Mouse (Mus musculus) granulocyte monocyte progenitor cell, adult 5-6 weeks (primary cell): ENCODE measurements around the gene Usp5. TPM values are rescaled to one million over a fixed set of nuclear protein-coding genes. Genes with fewer than 3 reads are reported as not detected.

Experiments used
- ATAC-seq: replicated peaks from 2 replicates; pipeline ENCODE4 v1.8.0; 2016; ENCODE audit warnings: mild to moderate bottlenecking, moderate TSS enrichment, inconsistent platforms; ENCODE audit not compliant: poor library complexity, severe bottlenecking
- total RNA-seq, 2 experiments: library from RNA; stranded (forward) in 1 of 2; stranded (reverse) in 1 of 2; fragments of 200-712, 200-1000 nt in 1 of 2; fragments of >200 nt in 1 of 2; fragmentation: Nextera tagmentation in 1 of 2; gene quantifications; 2 replicates each; pipeline ENCODE4 v1.2.3; 2014 to 2017

The Usp5 gene
- total RNA-seq, 2 experiments from 2014 or later, result 89.4 to 98.6 TPM

DNA sequence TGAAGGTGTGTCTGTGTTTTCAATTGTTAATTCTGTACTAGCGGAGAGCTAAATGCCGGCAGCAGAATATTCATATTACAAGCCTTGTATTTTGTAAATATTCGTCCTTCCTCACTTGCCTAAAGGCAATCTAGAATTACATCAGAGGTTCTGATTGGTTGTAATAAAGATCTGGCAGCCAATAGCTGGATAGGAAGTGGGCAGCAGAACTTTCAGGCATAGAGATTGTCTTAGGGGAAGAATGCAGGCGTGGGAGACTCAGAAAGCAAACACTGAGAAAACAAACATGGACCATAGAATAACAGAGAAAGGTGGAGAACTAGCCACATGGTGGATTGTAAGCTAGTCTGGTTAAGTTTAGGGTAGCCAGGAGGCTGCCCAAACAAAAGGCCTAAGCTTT, 39.2 kb downstream of the Usp5 start:
- 0 out of 2 replicates have a peak, but pooled peaks have one; percentile 28 for ATAC-seq

DNA sequence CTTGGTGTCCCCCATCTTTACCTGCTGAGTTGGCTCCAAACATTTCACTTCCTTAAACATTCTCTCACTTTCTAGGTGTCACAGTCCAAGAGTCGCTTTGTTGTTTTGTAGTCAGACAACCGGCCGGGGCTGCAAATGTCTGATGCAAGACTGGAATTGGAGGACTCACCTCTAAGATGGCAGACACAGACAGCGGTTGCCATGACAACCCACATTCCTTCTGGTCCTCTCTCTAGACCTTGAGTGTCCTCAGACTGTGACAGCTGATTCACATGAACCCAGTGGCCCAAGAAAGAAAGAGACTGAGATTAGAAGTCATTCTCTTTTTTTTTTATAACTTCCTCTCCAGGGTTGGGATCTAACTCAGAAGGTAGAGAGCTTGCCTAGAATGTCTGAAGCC, 39.8 kb downstream of the Usp5 start:
- ATAC-seq, result no peak

DNA sequence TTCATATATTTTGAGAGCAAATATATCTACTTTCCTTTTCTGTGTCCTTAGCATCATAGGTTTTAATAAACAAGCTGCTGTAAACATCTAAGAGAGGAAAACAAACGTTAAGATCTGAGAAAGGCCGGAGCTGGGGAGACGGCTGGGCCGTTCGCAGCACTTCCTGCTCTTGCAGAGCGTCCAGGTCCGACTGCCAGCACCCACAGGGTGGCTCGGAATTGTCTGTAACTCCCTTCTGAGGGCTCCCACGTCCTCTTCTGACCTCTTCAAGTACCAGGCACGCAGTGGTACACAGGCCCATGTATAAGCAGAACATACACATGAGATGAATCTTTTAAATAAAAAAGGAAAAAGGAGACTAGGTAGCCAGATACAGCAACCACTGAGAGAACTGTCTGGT, 41.6 kb downstream of the Usp5 start:
- ATAC-seq, result no peak

DNA sequence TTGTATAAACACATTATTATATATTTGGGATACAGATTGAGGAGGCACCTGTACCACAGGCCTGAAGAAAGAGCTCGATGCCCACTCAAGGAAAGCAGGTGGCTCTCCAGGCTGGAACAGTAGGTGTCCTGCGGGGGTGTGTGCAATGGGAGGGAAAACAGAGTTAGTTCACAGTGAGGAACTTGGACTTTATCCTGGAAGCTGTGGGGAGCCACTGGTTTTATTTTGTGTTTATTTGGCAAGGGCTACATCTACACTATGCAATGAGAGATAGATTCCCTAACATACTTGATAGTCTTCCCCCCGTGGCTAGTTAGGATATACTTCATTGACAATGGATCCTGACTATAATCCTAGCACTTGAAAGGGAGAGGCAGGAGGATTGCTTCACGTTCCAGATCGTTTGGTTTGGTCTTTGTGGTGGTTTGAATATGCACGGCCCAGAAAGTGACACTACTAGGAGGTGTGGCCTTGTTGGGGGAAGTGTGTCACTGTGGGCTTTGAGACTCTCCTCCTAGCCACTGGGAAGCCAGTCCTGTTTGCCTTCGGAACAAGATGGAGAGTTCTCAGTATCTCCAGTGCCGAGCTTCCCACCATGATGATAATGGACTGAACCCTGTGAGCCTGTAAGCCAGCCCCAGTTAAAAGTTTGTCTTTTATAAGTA, 42.4 kb downstream of the Usp5 start:
- ATAC-seq, result peak; percentile 90

DNA sequence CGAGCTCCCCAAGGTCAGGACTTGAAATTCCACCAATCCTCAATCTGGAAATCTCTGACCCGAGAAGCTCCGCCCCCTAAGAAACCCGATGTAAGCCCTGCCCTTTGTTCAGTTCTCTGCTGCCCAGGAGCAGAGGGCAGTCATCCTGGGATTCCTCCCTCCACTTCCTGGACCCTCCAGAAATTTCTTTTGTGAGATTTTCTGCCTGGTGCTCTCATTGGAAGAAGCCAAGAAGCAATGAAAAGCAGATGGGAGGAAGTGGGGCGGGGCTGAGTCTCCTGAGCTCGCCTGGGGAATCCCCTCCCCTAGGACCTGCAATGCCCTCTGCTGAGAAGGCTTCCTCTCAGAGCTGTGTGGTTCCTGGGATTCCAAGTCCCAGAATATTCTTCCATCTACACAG, 46.8 kb downstream of the Usp5 start:
- ATAC-seq, result peak; percentile 46

DNA sequence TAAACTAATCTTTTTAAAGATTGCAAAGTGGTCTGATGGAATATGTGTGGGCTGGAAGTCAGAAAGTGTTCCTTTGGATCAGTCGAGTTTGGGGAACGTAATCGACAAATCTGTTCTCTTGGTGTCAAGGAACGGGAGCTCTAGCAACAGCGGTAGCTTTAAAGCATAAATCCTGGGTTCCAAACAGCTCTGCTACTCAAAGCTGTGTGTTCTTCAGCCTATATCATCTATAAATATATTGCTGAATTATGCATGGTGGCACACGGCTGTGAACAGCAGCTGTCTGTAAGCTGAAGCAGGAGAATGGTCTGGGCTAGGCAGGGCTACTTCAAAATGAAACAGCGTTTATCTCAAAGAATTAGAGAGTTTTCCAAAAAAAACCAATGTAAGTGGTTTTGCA, 48.4 kb downstream of the Usp5 start:
- no peak for ATAC-seq

DNA sequence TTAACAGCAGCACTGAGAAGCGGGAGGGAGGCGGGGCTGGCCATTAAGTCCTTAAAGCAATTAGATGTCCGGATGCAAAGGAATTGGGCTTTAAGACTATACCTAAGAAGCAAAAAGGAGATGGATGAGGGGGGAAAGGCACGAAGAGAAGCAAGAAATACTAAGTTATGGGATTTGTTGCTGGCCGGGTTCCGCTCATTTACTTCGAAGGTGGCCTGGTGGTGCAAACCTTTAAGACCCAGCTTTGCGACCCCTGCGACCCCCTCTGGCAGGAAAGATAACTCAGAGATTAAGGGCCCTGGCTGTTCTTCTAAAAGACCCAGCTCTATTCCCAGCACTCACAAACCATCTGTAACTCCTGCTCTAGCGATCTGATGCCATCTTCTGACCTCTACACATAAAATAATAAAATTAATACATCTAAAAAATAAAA, 49.3 kb downstream of the Usp5 start:
- no peak for ATAC-seq

DNA sequence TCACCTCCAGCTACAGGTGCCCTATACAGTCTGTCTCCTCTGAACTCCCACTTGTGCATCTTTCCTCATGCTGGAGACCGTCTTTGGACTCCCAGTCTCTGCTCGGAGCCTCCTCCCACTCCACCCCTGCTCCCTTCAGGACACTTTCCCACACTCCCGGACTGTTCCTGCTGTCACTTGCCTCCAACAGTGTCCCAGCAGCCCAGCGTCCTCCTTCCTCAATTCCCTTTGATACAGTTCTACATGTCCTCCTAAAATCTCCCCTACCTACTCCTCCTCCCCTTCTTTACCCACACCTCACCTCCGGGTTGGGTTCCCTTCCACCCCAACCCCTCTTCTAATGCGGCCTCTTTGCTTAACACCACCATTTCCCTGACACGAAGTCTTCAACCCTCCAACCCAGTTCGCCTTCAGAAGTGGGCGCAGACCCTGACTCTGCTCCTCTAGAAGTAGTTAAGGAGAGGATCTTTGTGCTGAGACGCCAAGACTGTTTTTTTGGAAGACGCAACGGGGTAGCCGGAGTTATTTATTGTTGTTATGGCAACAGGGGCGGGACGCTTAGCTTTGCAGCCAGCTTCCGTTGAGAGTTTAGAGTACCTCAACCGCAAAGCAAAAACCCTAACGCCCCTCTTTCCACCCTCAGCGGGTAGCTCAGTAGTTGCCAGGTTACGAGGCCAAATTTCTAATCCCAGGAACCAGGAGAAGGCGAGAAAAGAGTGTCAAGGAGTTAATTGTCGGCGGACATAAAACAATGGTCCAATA, 49.9 kb downstream of the Usp5 start, which contains the start of gene Lrrc23:
Lrrc23 (minus strand) TSS at position 506 of the 762 bp plus-strand sequence.
- peak; percentile 79 for ATAC-seq

DNA sequence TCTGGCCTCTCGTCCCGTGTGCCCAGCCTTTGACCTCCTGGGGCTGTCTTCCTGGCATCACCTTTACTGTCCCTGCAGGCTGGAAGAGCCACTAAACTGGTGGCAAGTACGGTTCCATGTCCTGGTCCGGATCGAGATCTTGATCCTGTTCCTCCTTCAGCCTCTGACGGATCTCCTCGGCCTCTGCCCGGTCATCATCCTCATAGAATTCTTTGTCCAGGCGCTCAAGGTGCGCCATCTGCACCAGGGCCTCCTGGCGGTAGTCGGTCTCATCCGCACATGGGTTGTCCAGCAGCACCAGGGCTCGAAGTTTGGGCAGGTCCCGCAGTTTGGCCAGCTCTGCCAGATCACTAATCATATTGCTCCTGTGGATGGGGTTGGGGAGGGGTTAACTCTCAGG, 58.8 kb downstream of the Usp5 start:
- no peak for ATAC-seq

DNA sequence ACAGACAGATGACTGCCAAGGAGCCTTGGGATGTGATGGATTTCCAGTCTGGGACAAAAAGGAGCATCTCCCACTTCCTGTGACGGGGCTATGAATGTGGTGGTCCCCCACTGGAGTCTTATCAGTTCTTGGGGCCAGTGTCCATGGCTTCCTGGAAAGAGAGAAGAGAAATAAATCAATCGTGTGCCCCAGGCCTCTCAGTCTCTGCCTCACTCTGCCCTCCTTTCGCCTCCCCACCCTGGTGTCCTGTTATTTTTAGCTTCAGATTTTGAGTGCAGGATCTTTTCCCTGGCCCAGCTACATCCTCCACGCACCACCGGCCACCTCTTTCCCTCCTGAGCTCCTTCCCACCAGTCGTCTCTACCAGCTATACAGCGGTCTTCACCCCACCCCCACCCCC, 59.3 kb downstream of the Usp5 start:
- ATAC-seq, result no peak

DNA sequence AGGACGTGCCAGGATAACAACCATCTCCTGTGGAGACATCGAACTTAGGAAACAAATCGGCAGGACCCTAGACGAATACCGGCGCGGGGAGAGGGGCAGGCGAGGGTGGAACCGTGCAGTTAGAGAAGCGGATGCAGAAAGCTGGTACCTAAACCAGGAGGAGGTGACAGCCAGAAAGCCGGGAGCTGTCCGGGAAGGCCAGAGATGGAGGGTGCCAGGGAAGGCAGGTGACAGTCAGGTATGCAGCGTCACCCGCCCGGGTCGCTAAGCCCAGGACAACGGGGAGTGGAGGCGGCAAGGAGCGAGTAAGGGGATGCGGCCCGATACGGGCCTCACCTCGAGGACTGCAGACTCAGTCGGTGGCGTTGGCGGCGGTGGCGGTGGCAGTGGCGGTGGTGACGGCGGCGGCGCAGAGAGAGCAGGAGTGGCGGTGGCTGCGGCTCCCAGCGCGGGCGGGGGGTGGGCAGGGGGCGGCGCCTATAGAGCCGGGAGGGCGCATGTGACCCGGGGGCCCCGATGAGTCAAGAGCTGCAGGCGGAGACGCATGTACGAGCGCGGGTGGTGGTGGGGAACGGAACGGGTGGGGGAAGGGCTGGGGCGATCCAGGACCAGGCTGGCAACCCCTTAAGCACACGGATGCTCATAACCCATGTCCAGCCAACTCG, 60.1 kb downstream of the Usp5 start, which contains the start of gene Eno2:
Eno2 (minus strand) TSS at position 573 of the 665 bp plus-strand sequence.
- peak; percentile 74 for ATAC-seq

DNA sequence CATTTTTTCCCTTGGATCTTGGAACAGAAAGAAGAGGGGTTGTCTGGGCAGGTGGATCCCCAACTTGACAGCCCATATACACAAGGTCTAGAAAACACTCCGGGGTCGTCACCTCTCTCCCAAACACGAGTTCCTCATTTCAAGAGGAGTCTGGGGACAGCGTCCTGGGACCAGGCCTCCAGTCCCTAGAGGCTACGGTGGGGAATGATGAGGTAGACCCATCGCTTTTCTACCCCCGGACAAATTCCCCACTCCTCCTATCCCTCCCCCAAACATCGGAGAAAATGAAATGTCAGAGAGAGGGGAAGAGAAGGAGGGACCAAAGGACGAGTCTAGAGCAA, 60.6 kb downstream of the Usp5 start:
- ATAC-seq, result peak; percentile 50

DNA sequence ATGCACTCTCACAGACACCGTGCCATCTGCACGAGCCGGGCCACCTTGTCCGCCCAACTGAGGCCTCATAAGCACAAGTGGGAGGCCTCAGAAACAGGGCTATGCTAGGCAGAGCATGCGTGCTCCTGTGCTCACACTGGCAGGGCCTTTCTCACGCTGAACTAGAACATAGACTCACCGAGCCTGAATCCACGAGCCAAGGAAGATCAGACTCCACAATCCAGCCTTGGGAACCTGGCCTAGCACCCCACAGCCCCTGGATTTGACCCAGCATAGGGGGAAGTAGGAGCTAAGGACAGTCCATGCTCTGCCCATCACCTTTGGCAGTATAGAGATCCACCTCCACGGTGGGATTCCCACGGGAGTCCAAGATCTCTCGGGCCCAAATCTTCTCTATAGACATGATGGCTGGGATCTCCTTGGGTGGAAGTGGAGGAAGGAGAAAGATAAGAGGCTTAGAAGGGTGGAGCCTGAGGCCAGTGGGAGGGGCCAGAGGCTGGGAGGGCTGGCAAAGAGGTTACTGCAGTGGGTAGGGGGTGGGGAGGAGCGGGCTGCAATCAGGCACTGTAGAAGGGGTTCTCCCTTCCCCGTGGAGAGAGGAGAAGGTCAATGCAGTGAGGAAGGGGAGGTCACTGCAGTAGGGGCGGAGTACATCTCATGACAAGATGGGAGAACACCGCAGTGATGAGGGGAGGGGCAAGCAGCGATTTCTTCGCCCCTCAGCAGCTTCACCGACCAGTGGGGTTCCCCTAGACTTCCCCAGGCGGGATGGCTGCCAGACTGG, 61.2 kb downstream of the Usp5 start:
- peak; percentile 28 for ATAC-seq

DNA sequence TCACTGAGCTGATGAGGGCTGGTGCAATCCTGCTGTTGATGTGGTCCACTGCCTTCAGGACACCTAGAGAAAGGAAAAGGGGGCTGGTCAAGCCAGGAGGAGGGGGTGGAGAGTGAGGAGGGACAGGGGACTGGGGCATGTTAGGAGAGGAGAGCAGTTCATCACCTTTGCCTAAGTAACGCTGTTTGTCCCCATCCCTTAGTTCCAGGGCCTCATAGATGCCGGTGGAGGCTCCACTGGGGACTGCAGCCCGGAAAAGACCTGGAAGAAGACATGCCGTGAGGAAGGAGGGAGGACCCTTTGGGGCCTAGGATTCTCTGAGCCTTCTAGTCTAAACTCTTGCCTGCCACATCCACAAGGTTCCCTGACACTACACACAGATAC, 61.8 kb downstream of the Usp5 start:
- no peak for ATAC-seq

DNA sequence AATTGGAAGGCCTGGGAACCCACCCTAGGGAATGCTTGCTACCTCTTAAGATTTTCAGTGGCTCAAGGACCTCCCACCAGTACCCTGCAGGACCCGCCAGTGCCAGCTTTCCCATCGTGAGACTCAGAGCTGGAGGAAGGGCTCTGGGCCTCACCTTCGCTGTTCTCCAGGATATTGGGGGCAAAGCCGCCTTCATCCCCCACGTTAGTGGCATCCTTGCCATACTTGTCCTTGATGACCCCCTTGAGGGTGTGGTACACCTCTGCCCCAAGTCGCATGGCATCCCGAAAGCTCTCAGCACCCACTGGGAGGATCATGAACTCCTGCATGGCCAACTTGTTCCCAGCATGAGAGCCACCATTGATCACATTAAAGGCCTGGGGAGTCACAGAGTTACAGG, 63.3 kb downstream of the Usp5 start:
- no peak for ATAC-seq

Other genes with a start within 250 kb of the Usp5 start
- not detected in 2 replicates for gene C1s2, start 193.4 kb downstream of the Usp5 start, total RNA-seq (2014; fragmentation: Nextera tagmentation)
- not detected in 2 replicates for gene C1s2, start 193.4 kb downstream of the Usp5 start, total RNA-seq (2017)
- 38.3 and 52.1 TPM in 2 replicates for gene Lpcat3, start 166.5 kb downstream of the Usp5 start, total RNA-seq (2014; fragmentation: Nextera tagmentation)
- gene Lpcat3, start 166.5 kb downstream of the Usp5 start, total RNA-seq (2017), result 23.1 and 29.3 TPM in 2 replicates
- 201 and 231 TPM in 2 replicates for gene Emg1, start 117.3 kb downstream of the Usp5 start, total RNA-seq (2014; fragmentation: Nextera tagmentation)
- 193 and 209 TPM in 2 replicates for gene Emg1, start 117.3 kb downstream of the Usp5 start, total RNA-seq (2017)
- 310 and 315 TPM in 2 replicates for gene Phb2, start 117.1 kb downstream of the Usp5 start, total RNA-seq (2014; fragmentation: Nextera tagmentation)
- gene Phb2, start 117.1 kb downstream of the Usp5 start, total RNA-seq (2017), result 320 and 326 TPM in 2 replicates
- gene Ptpn6, start 90.8 kb downstream of the Usp5 start, total RNA-seq (2014; fragmentation: Nextera tagmentation), result 169 and 206 TPM in 2 replicates
- gene Ptpn6, start 90.8 kb downstream of the Usp5 start, total RNA-seq (2017), result 327 and 371 TPM in 2 replicates
- 177 and 222 TPM in 2 replicates for gene Grcc10, start 88.1 kb downstream of the Usp5 start, total RNA-seq (2014; fragmentation: Nextera tagmentation)
- 109 and 136 TPM in 2 replicates for gene Grcc10, start 88.1 kb downstream of the Usp5 start, total RNA-seq (2017)
- gene Gm45234, start 73.5 kb downstream of the Usp5 start, total RNA-seq (2014; fragmentation: Nextera tagmentation), result not detected in 2 replicates
- gene Gm45234, start 73.5 kb downstream of the Usp5 start, total RNA-seq (2017), result not detected in 2 replicates
- gene Atn1, start 73.0 kb downstream of the Usp5 start, total RNA-seq (2014; fragmentation: Nextera tagmentation), result 25.1 and 37.2 TPM in 2 replicates
- 2.6 and 3.0 TPM in 2 replicates for gene Atn1, start 73.0 kb downstream of the Usp5 start, total RNA-seq (2017)
- gene Eno2, start 59.8 kb downstream of the Usp5 start, total RNA-seq (2014; fragmentation: Nextera tagmentation), result 0.23 TPM in 1 of 2 replicates, not detected in the other
- not detected in 2 replicates for gene Eno2, start 59.8 kb downstream of the Usp5 start, total RNA-seq (2017)
- not detected in 2 replicates for gene Lrrc23, start 49.8 kb downstream of the Usp5 start, total RNA-seq (2014; fragmentation: Nextera tagmentation)
- 0.98 TPM in 1 of 2 replicates, not detected in the other for gene Lrrc23, start 49.8 kb downstream of the Usp5 start, total RNA-seq (2017)
- 3.1 and 5.2 TPM in 2 replicates for gene Spsb2, start 20.8 kb downstream of the Usp5 start, total RNA-seq (2014; fragmentation: Nextera tagmentation)
- 4.6 and 10.5 TPM in 2 replicates for gene Spsb2, start 20.8 kb downstream of the Usp5 start, total RNA-seq (2017)
- gene Tpi1, start 15.2 kb downstream of the Usp5 start, total RNA-seq (2014; fragmentation: Nextera tagmentation), result 357 and 379 TPM in 2 replicates
- gene Tpi1, start 15.2 kb downstream of the Usp5 start, total RNA-seq (2017), result 273 and 305 TPM in 2 replicates
- gene Cdca3, start 63 bp upstream of the Usp5 start, total RNA-seq (2014; fragmentation: Nextera tagmentation), result 86.1 and 89.0 TPM in 2 replicates
- gene Cdca3, start 63 bp upstream of the Usp5 start, total RNA-seq (2017), result 128 and 162 TPM in 2 replicates
- not detected in 2 replicates for gene Gnb3, start 10.8 kb upstream of the Usp5 start, total RNA-seq (2014; fragmentation: Nextera tagmentation)
- gene Gnb3, start 10.8 kb upstream of the Usp5 start, total RNA-seq (2017), result not detected in 2 replicates
- gene P3h3, start 28.3 kb upstream of the Usp5 start, total RNA-seq (2014; fragmentation: Nextera tagmentation), result 1.4 and 4.3 TPM in 2 replicates
- 3.4 and 4.0 TPM in 2 replicates for gene P3h3, start 28.3 kb upstream of the Usp5 start, total RNA-seq (2017)
- 2.0 TPM in 1 of 2 replicates, not detected in the other for gene Gpr162, start 34.5 kb upstream of the Usp5 start, total RNA-seq (2014; fragmentation: Nextera tagmentation)
- gene Gpr162, start 34.5 kb upstream of the Usp5 start, total RNA-seq (2017), result not detected in 2 replicates
- gene Cd4, start 58.7 kb upstream of the Usp5 start, total RNA-seq (2014; fragmentation: Nextera tagmentation), result 0.90 TPM in 1 of 2 replicates, not detected in the other
- 0.41 and 0.60 TPM in 2 replicates for gene Cd4, start 58.7 kb upstream of the Usp5 start, total RNA-seq (2017)
- gene Lag3, start 82.2 kb upstream of the Usp5 start, total RNA-seq (2014; fragmentation: Nextera tagmentation), result 1.4 and 3.8 TPM in 2 replicates
- 1.4 and 9.6 TPM in 2 replicates for gene Lag3, start 82.2 kb upstream of the Usp5 start, total RNA-seq (2017)
- 16.1 and 21.9 TPM in 2 replicates for gene Ptms, start 90.6 kb upstream of the Usp5 start, total RNA-seq (2014; fragmentation: Nextera tagmentation)
- gene Ptms, start 90.6 kb upstream of the Usp5 start, total RNA-seq (2017), result 18.5 and 33.0 TPM in 2 replicates
- gene Mlf2, start 101.9 kb upstream of the Usp5 start, total RNA-seq (2014; fragmentation: Nextera tagmentation), result 82.4 and 102 TPM in 2 replicates
- 49.5 and 79.7 TPM in 2 replicates for gene Mlf2, start 101.9 kb upstream of the Usp5 start, total RNA-seq (2017)
- 96.6 and 112 TPM in 2 replicates for gene Cops7a, start 136.1 kb upstream of the Usp5 start, total RNA-seq (2014; fragmentation: Nextera tagmentation)
- 48.8 and 52.0 TPM in 2 replicates for gene Cops7a, start 136.1 kb upstream of the Usp5 start, total RNA-seq (2017)
- gene Pianp, start 167.2 kb upstream of the Usp5 start, total RNA-seq (2014; fragmentation: Nextera tagmentation), result not detected in 2 replicates
- not detected in 2 replicates for gene Pianp, start 167.2 kb upstream of the Usp5 start, total RNA-seq (2017)
- 75.9 and 87.6 TPM in 2 replicates for gene Zfp384, start 179.7 kb upstream of the Usp5 start, total RNA-seq (2014; fragmentation: Nextera tagmentation)
- 24.3 and 31.9 TPM in 2 replicates for gene Zfp384, start 179.7 kb upstream of the Usp5 start, total RNA-seq (2017)
- 49.2 and 55.8 TPM in 2 replicates for gene Ing4, start 210.3 kb upstream of the Usp5 start, total RNA-seq (2014; fragmentation: Nextera tagmentation)
- gene Ing4, start 210.3 kb upstream of the Usp5 start, total RNA-seq (2017), result 34.7 and 40.2 TPM in 2 replicates
- gene Acrbp, start 220.2 kb upstream of the Usp5 start, total RNA-seq (2014; fragmentation: Nextera tagmentation), result 10.6 and 17.5 TPM in 2 replicates
- gene Acrbp, start 220.2 kb upstream of the Usp5 start, total RNA-seq (2017), result 1.3 and 3.9 TPM in 2 replicates
- 8.7 and 13.4 TPM in 2 replicates for gene Lpar5, start 238.4 kb upstream of the Usp5 start, total RNA-seq (2014; fragmentation: Nextera tagmentation)
- gene Lpar5, start 238.4 kb upstream of the Usp5 start, total RNA-seq (2017), result 2.7 and 5.2 TPM in 2 replicates